In the genomic region with DNA sequence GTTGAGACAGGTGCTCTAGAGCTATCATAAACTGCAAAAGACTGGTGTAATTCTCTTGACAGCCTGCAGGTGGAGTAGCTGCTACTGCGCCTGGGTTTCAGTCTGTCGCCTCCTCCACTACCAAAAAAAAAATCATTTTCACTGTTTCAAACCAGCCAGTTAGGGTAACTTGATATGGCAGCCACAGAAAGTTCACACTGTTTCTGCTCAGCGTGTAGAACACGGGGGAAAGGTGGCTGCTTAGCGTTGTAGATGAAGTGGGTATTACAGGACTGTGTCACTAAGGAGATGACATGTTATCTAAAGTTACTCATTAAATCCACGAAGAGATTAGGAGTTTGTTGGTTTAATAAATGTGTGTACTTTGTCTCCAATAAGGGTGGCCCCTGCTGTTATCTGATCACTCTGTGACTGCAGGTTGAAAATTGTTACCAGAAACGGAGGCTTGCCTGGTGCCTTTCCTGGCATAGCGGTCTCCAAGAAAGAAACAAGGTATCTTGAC, we compare ENCODE assay signal across 8 mouse cellular contexts. TPM values are rescaled to one million over a fixed set of nuclear protein-coding genes. Genes with fewer than 3 reads are reported as not detected.
DNase-seq lines count a peak whose midpoint lies in the region; ATAC-seq and TF ChIP-seq lines count a peak whose summit lies in the region.

No protein-coding gene starts in this region.

- H3K36me3 ChIP-seq in neural tube, embryonic 11.5 days (ENCODE audit: control insufficient read depth, insufficient read depth, low read length): no peaks in the 10 kb centered on the region
- no peaks in the 10 kb centered on the region for H3K36me3 ChIP-seq in neural tube, embryonic 15.5 days
- H3K36me3 ChIP-seq in intestine, embryonic 16.5 days (ENCODE audit: control insufficient read depth, insufficient read depth, low read length): no peaks in the 10 kb centered on the region

- no peaks in the 10 kb centered on the region for H3K4me1 ChIP-seq in neural tube, embryonic 11.5 days (ENCODE audit: control insufficient read depth, insufficient read depth, low read length)
- peaks cover 14% of the 10 kb centered on the region for H3K4me1 ChIP-seq in neural tube, embryonic 15.5 days
- peaks cover 17% of the 10 kb centered on the region for H3K4me1 ChIP-seq in intestine, embryonic 16.5 days (ENCODE audit: control insufficient read depth, insufficient read depth, low read length)
- H3K4me1 ChIP-seq in lung, adult 2 months (ENCODE audit: control insufficient read depth, insufficient read depth, low read length): no peaks in the 10 kb centered on the region

- no peak for ATAC-seq in cerebellum, adult (ENCODE audit: insufficient number of reproducible peaks, low FRiP score, low TSS enrichment)
- ATAC-seq in neural tube, embryonic 11.5 days (ENCODE audit: insufficient read depth, low FRiP score, low TSS enrichment): no peak
- ATAC-seq in neural tube, embryonic 15.5 days (ENCODE audit: low FRiP score): no peak
- peak; percentile 91 for ATAC-seq in intestine, embryonic 16.5 days

- no peak overlapping the region for H3K4me2 ChIP-seq in neural tube, embryonic 11.5 days (ENCODE audit: low read depth)
- H3K4me2 ChIP-seq in neural tube, embryonic 15.5 days: no peak overlapping the region
- peak overlapping the region; percentile 24 for H3K4me2 ChIP-seq in intestine, embryonic 16.5 days (ENCODE audit: low read depth, low read length)

- H3K27ac ChIP-seq in neural tube, embryonic 11.5 days (ENCODE audit: low read depth, low read length): no peak overlapping the region
- H3K27ac ChIP-seq in neural tube, embryonic 15.5 days (replicated peaks): no peak overlapping the region
- H3K27ac ChIP-seq in intestine, embryonic 16.5 days (ENCODE audit: low read length): peak overlapping the region; percentile 82

- TF ChIP-seq CTCF in lung, adult 2 months (IDR thresholded peaks at IDR 0.05; ENCODE audit: insufficient read depth, low read length): peak; percentile 71

- no peaks in the 10 kb centered on the region for H3K9me3 ChIP-seq in neural tube, embryonic 11.5 days (ENCODE audit: control insufficient read depth, low read length)
- H3K9me3 ChIP-seq in neural tube, embryonic 15.5 days (replicated peaks): no peaks in the 10 kb centered on the region
- H3K9me3 ChIP-seq in intestine, embryonic 16.5 days (ENCODE audit: control insufficient read depth, low read length): no peaks in the 10 kb centered on the region

- no peak overlapping the region for H3K4me3 ChIP-seq in neural tube, embryonic 11.5 days (ENCODE audit: low read depth, low read length)
- no peak overlapping the region for H3K4me3 ChIP-seq in neural tube, embryonic 15.5 days (replicated peaks)
- H3K4me3 ChIP-seq in intestine, embryonic 16.5 days (ENCODE audit: low read length): peak overlapping the region; percentile 20
- H3K4me3 ChIP-seq in lung, adult 2 months (replicated peaks; ENCODE audit: extremely low read depth, low read depth, low read length): no peak overlapping the region

- TF ChIP-seq POLR2A in lung, adult 2 months (IDR thresholded peaks at IDR 0.05; ENCODE audit: borderline replicate concordance, extremely low read depth, low read depth, low read length): no peak

- H3K27me3 ChIP-seq in neural tube, embryonic 11.5 days (ENCODE audit: control insufficient read depth, insufficient read depth, low read length): no peaks in the 10 kb centered on the region
- peaks cover 7% of the 10 kb centered on the region; the same call in 1 of the 2 replicates for H3K27me3 ChIP-seq in neural tube, embryonic 15.5 days (replicated peaks)
- no peaks in the 10 kb centered on the region for H3K27me3 ChIP-seq in intestine, embryonic 16.5 days (replicated peaks; ENCODE audit: control insufficient read depth, insufficient read depth, low read length)

- no peak overlapping the region for H3K9ac ChIP-seq in neural tube, embryonic 11.5 days (ENCODE audit: low read length)
- H3K9ac ChIP-seq in neural tube, embryonic 15.5 days (replicated peaks): no peak overlapping the region
- H3K9ac ChIP-seq in intestine, embryonic 16.5 days (ENCODE audit: low read depth, low read length): no peak overlapping the region

- WGBS in neural tube, embryonic 11.5 days: 40% methylated on average over 8 of the region's 8 CpGs
- WGBS in neural tube, embryonic 15.5 days: 53% methylated on average over 8 of the region's 8 CpGs
- WGBS in intestine, embryonic 16.5 days: 28% methylated on average over 8 of the region's 8 CpGs
- 29% methylated on average over 8 of the region's 8 CpGs for WGBS in lung, adult 2 months

- peak; percentile 12 for DNase-seq in cerebellum, adult 8-10 months
- DNase-seq in neural tube, embryonic 11.5 days (ENCODE audit: low spot score): peak; percentile 31
- peak; percentile 68 for DNase-seq in embryo, embryonic 10 days (ENCODE audit: low spot score)
- no peak for DNase-seq in lung, adult 2 months
- peak; percentile 62 for DNase-seq in testis, postnatal 14 days (ENCODE audit: low spot score)

RNA-seq across cellular contexts. Expression of gene Ccdc190, which starts 6.7 kb away (rescaled TPM):
- 0.42 and 0.52 TPM in 2 replicates for polyA plus RNA-seq in neural tube, embryonic 11.5 days (2014; fragmentation: Nextera tagmentation; extraction: Ambion mirVana)
- polyA plus RNA-seq in neural tube, embryonic 15.5 days (2015; fragmentation: Nextera tagmentation; extraction: Ambion mirVana): 3.0 and 3.5 TPM in 2 replicates
- 0.07 TPM in 1 of 2 replicates, not detected in the other for polyA plus RNA-seq in intestine, embryonic 16.5 days (2015; fragmentation: Nextera tagmentation; extraction: Ambion mirVana)
- 0.08 and 2.3 TPM in 2 replicates for polyA plus RNA-seq in lung, adult 2 months (2012; rRNA removed)

RNA-seq across cellular contexts. Expression of gene Hsd17b7, which starts 47.3 kb away (rescaled TPM):
- 22.7 and 24.9 TPM in 2 replicates for polyA plus RNA-seq in neural tube, embryonic 11.5 days (2014; fragmentation: Nextera tagmentation; extraction: Ambion mirVana)
- 25.6 and 27.5 TPM in 2 replicates for polyA plus RNA-seq in neural tube, embryonic 15.5 days (2015; fragmentation: Nextera tagmentation; extraction: Ambion mirVana)
- 21.1 and 23.8 TPM in 2 replicates for polyA plus RNA-seq in intestine, embryonic 16.5 days (2015; fragmentation: Nextera tagmentation; extraction: Ambion mirVana)
- 5.0 and 8.8 TPM in 2 replicates for polyA plus RNA-seq in lung, adult 2 months (2012; rRNA removed)
